ENCODE assay signal across 23 mouse cellular contexts in the genomic region with DNA sequence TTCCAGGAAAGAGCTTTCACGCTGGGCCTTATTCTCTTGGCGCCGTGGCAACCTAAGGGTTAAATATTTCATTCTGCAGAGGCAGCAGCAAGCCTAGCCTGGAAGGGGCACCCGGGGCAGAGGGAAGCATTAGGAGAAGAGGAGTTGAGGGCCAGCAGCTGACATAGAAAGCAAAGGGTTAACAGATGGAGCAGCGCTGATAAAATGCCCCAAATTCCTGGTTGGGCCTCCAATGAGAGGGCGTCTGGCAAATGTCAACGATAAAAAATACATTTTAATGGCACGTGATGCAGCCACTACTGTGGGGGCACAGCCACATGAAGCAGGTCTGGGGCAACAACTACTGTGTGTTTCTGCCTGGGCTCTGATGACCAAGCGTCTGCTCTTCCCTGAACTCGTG. TPM values are rescaled to one million over a fixed set of nuclear protein-coding genes. Genes with fewer than 3 reads are reported as not detected.
DNase-seq lines count a peak whose midpoint lies in the region; ATAC-seq lines count a peak whose summit lies in the region.
"Had no signal": no experiment of that assay in that cellular context is flagged by ENCODE, and none has a peak within 500 bp of the region (broad histone marks: within the 10 kb centered on the region; RNA-seq: fewer than 3 reads in every experiment).

No protein-coding gene starts in this region.

- no peak overlapping the region for H3K27ac ChIP-seq in heart, embryonic 11.5 days (ENCODE audit: low read depth, low read length)
- peak overlapping the region; percentile 16; the same call in 1 of the 2 replicates for H3K27ac ChIP-seq in lung, embryonic 15.5 days
- peak overlapping the region; percentile 25; the same call in 1 of the 2 replicates for H3K27ac ChIP-seq in embryonic facial prominence, embryonic 12.5 days
- H3K27ac ChIP-seq: embryonic facial prominence, embryonic 15.5 days; forebrain, embryonic 15.5 days; hindbrain, embryonic 12.5 days; midbrain, embryonic 15.5 days had no signal

- DNase-seq in heart, postnatal 36 days, result no peak
- no peak for DNase-seq in lung, adult 18-20 months
- DNase-seq in retina, postnatal 1 day, result peak; percentile 28
- DNase-seq in frontal cortex, postnatal 36 days (ENCODE audit: low spot score in 2 of 2), result no peak
- DNase-seq in left cerebral cortex, adult 18-20 months (ENCODE audit: low spot score in 2 of 2), result no peak
- DNase-seq: adrenal gland, adult 2 months; cerebellum, adult 9-11 months; gastrocnemius, postnatal 14 days; kidney, postnatal 25 days; thymus, postnatal 25 days had no signal

- intact Hi-C loops in heart, postnatal 36 days (cut with DNase I), result no loop called here

- ATAC-seq in heart, embryonic 11.5 days (replicated peaks; ENCODE audit: insufficient number of reproducible peaks, low FRiP score, low TSS enrichment), result no peak
- no peak; the same call in 1 of the 2 replicates for ATAC-seq in lung, embryonic 15.5 days (ENCODE audit: borderline replicate concordance, extremely low read depth, low FRiP score, low TSS enrichment)
- no peak for ATAC-seq in embryonic facial prominence, embryonic 12.5 days (ENCODE audit: insufficient number of reproducible peaks, insufficient read depth, low FRiP score, low TSS enrichment)
- ATAC-seq: forebrain, embryonic 15.5 days; intestine, embryonic 16.5 days; midbrain, embryonic 15.5 days had no signal

- peak overlapping the region; percentile 29; the same call in 1 of the 2 replicates for H3K9ac ChIP-seq in heart, embryonic 11.5 days (ENCODE audit: low read depth, low read length)
- no peak overlapping the region for H3K9ac ChIP-seq in lung, embryonic 15.5 days
- no peak overlapping the region for H3K9ac ChIP-seq in embryonic facial prominence, embryonic 12.5 days
- H3K9ac ChIP-seq: embryonic facial prominence, embryonic 15.5 days; forebrain, embryonic 15.5 days; hindbrain, embryonic 12.5 days; midbrain, embryonic 15.5 days had no signal

- no peak overlapping the region for H3K4me2 ChIP-seq in heart, embryonic 11.5 days
- H3K4me2 ChIP-seq in lung, embryonic 15.5 days, result no peak overlapping the region
- no peak overlapping the region for H3K4me2 ChIP-seq in embryonic facial prominence, embryonic 12.5 days (replicated peaks)
- H3K4me2 ChIP-seq: embryonic facial prominence, embryonic 15.5 days; forebrain, embryonic 15.5 days; hindbrain, embryonic 12.5 days; midbrain, embryonic 15.5 days had no signal

- WGBS in heart, embryonic 11.5 days (ENCODE audit: insufficient replicate concordance), result 18% methylated on average over 10 of the region's 10 CpGs
- 20% methylated on average over 10 of the region's 10 CpGs for WGBS in lung, embryonic 15.5 days
- 22% methylated on average over 10 of the region's 10 CpGs for WGBS in embryonic facial prominence, embryonic 12.5 days

- no peaks in the 10 kb centered on the region for H3K36me3 ChIP-seq in heart, embryonic 11.5 days (ENCODE audit: control insufficient read depth, insufficient read depth, low read length)
- peaks cover 52% of the 10 kb centered on the region for H3K36me3 ChIP-seq in lung, embryonic 15.5 days
- no peaks in the 10 kb centered on the region for H3K36me3 ChIP-seq in embryonic facial prominence, embryonic 12.5 days
- H3K36me3 ChIP-seq: embryonic facial prominence, embryonic 15.5 days; forebrain, embryonic 15.5 days; hindbrain, embryonic 12.5 days; midbrain, embryonic 15.5 days had no signal

- H3K27me3 ChIP-seq in heart, embryonic 11.5 days (ENCODE audit: control insufficient read depth, insufficient read depth, low read length), result peaks cover 4% of the 10 kb centered on the region
- H3K27me3 ChIP-seq in lung, embryonic 15.5 days, result no peaks in the 10 kb centered on the region
- H3K27me3 ChIP-seq in embryonic facial prominence, embryonic 12.5 days, result no peaks in the 10 kb centered on the region
- H3K27me3 ChIP-seq: embryonic facial prominence, embryonic 15.5 days; forebrain, embryonic 15.5 days had no signal

- no peaks in the 10 kb centered on the region for H3K9me3 ChIP-seq in heart, embryonic 11.5 days (replicated peaks; ENCODE audit: control insufficient read depth, low read length)
- no peaks in the 10 kb centered on the region for H3K9me3 ChIP-seq in lung, embryonic 15.5 days
- H3K9me3 ChIP-seq in embryonic facial prominence, embryonic 12.5 days, result no peaks in the 10 kb centered on the region
- H3K9me3 ChIP-seq: embryonic facial prominence, embryonic 15.5 days; forebrain, embryonic 15.5 days; hindbrain, embryonic 12.5 days; midbrain, embryonic 15.5 days had no signal

- H3K4me3 ChIP-seq in heart, embryonic 11.5 days (ENCODE audit: low read depth, low read length), result no peak overlapping the region
- H3K4me3 ChIP-seq in lung, embryonic 15.5 days, result no peak overlapping the region
- H3K4me3 ChIP-seq in embryonic facial prominence, embryonic 12.5 days, result no peak overlapping the region
- H3K4me3 ChIP-seq: embryonic facial prominence, embryonic 15.5 days; forebrain, embryonic 15.5 days; hindbrain, embryonic 12.5 days; midbrain, embryonic 15.5 days had no signal

- H3K4me1 ChIP-seq in heart, embryonic 11.5 days (ENCODE audit: control insufficient read depth, insufficient read depth, low read length), result peaks cover 12% of the 10 kb centered on the region
- H3K4me1 ChIP-seq in lung, embryonic 15.5 days, result peaks cover 44% of the 10 kb centered on the region
- peaks cover 13% of the 10 kb centered on the region for H3K4me1 ChIP-seq in embryonic facial prominence, embryonic 12.5 days
- H3K4me1 ChIP-seq: forebrain, embryonic 15.5 days; midbrain, embryonic 15.5 days had no signal

RNA-seq across cellular contexts. Expression of a gene that starts 23.9 kb away (rescaled TPM):
- 0.49 and 0.82 TPM in 2 replicates for polyA plus RNA-seq in heart, embryonic 11.5 days (2014; fragmentation: Nextera tagmentation; extraction: Ambion mirVana)
- total RNA-seq in heart, postnatal 36 days (2021), result not detected
- 78.8 and 81.3 TPM in 2 replicates for polyA plus RNA-seq in lung, embryonic 15.5 days (2015; fragmentation: Nextera tagmentation; extraction: Ambion mirVana)
- polyA plus RNA-seq in embryonic facial prominence, embryonic 12.5 days (2016; fragmentation: Nextera tagmentation; extraction: Ambion mirVana), result 2.2 and 2.4 TPM in 2 replicates
- under 1 TPM in 1 of 2 experiments, not detected in 1; 0.14 TPM for total RNA-seq in left cerebral cortex, adult 18-20 months (2021)
- total RNA-seq: liver, adult 2 months had no signal
- polyA plus RNA-seq: intestine, embryonic 16.5 days had no signal

RNA-seq across cellular contexts. Expression of a gene that starts 60.0 kb away (rescaled TPM):
- not detected in 2 replicates for polyA plus RNA-seq in heart, embryonic 11.5 days (2014; fragmentation: Nextera tagmentation; extraction: Ambion mirVana)
- not detected for total RNA-seq in heart, postnatal 36 days (2021)
- 0.62 TPM in 1 of 2 replicates, not detected in the other for polyA plus RNA-seq in lung, embryonic 15.5 days (2015; fragmentation: Nextera tagmentation; extraction: Ambion mirVana)
- 0.43 TPM in 1 of 2 replicates, not detected in the other for polyA plus RNA-seq in embryonic facial prominence, embryonic 12.5 days (2016; fragmentation: Nextera tagmentation; extraction: Ambion mirVana)
- total RNA-seq in left cerebral cortex, adult 18-20 months (2021), result not detected
- total RNA-seq: adrenal gland, adult 2 months; gastrocnemius, postnatal 14 days; layer of hippocampus, postnatal 25 days; liver, adult 2 months had no signal
- polyA plus RNA-seq: adrenal gland, adult 2 months; forebrain, embryonic 15.5 days; hindbrain, embryonic 12.5 days; intestine, embryonic 16.5 days; liver, adult 2 months; midbrain, embryonic 15.5 days; neural tube, embryonic 11.5 days; small intestine, adult 2 months; stomach, embryonic 16.5 days had no signal

Comparison
In these comparisons a context has a peak if more than half of its experiments do, and no peak if none do; other contexts are left out.
1. RNA of a gene that starts 23.9 kb away (polyA plus RNA-seq): 78.8 to 81.3 TPM in lung, embryonic 15.5 days; 2.2 to 2.4 TPM in embryonic facial prominence, embryonic 12.5 days and 0.49 to 0.82 TPM in heart, embryonic 11.5 days; every median in the first group is over 10 times any median in the second.